ENCODE assay signal across 12 mouse cellular contexts in the genomic region with DNA sequence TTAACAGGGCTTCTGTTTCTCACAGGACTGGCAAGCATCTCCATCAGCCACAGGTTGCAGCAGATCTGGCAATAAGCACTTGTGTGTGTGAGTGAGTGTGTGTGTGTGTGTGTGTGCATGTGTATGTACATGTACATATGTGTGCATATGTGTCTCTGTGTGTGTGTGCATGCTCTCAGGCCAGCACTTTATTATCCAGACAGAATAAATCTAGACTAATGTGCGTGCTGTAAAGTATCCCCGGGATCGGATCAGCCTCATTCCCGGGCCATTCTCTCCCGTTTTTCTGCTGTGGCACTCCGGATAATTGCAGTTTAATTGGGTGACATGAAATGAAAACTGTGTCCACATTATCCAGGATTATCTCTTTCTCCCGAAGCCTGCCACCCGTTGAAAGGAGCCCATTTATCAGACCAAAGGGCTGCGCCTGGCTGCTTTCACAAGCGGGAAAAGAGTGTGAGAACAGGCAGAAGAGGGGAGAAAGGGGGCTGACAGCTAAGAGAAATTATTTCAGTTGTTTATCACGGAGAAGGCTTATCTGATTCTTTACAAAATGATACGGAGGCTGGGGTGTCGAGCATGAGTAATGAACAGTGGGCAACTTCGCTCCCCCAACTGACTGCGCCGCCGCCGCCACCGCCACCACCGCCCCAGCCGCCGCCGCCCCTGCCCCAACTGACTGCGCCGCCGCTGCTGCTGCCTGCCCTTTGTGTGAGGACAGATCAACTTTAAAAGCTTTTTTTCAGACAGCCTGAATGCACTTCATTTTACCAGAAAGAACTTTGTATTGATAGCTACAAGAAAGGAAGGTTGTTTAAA. TPM values are rescaled to one million over a fixed set of nuclear protein-coding genes. Genes with fewer than 3 reads are reported as not detected.
DNase-seq lines count a peak whose midpoint lies in the region; ATAC-seq and TF ChIP-seq lines count a peak whose summit lies in the region.
"Had no signal": no experiment of that assay in that cellular context is flagged by ENCODE, and none has a peak within 500 bp of the region (broad histone marks: within the 10 kb centered on the region; RNA-seq: fewer than 3 reads in every experiment).

No protein-coding gene starts in this region.

- TF ChIP-seq CTCF in layer of hippocampus, adult 2 months (conservative IDR thresholded peaks at IDR 0.05), result no peak

- H3K4me1 ChIP-seq in forebrain, embryonic 15.5 days, result peaks cover 26% of the 10 kb centered on the region
- 0 out of 2 replicates have a peak, but pooled peaks cover 6% of the 10 kb centered on the region for H3K4me1 ChIP-seq in limb, embryonic 15.5 days
- H3K4me1 ChIP-seq in stomach, embryonic 14.5 days (ENCODE audit: control insufficient read depth, insufficient read depth, low read length), result peaks cover 5% of the 10 kb centered on the region; the same call in 1 of the 2 replicates

- peak overlapping the region; percentile 59 for H3K4me2 ChIP-seq in forebrain, embryonic 15.5 days (replicated peaks)
- H3K4me2 ChIP-seq in limb, embryonic 15.5 days, result peak overlapping the region; percentile 36
- H3K4me2 ChIP-seq in stomach, embryonic 14.5 days (replicated peaks; ENCODE audit: low read depth, low read length), result peak overlapping the region; percentile 44

- WGBS in forebrain, embryonic 15.5 days, result 1% methylated on average over 26 of the region's 26 CpGs
- 16% methylated on average over 26 of the region's 26 CpGs for WGBS in limb, embryonic 15.5 days
- 7% methylated on average over 25 of the region's 26 CpGs for WGBS in stomach, embryonic 14.5 days

- no peak for DNase-seq in layer of hippocampus, adult 2 months (ENCODE audit: low spot score in 2 of 2)
- no peak for DNase-seq in layer of hippocampus, adult 8-10 months (ENCODE audit: low spot score in 2 of 2)
- no peak for DNase-seq in layer of hippocampus, adult 18-20 months (ENCODE audit: low spot score in 2 of 2)
- no peak for DNase-seq in urinary bladder, postnatal 36 days (ENCODE audit: low spot score in 2 of 2)
- DNase-seq in MN1 (ENCODE audit: low spot score), result no peak
- DNase-seq: adrenal gland, postnatal 25 days had no signal

- no peak overlapping the region for H3K27ac ChIP-seq in layer of hippocampus, adult 2 months
- no peak overlapping the region for H3K27ac ChIP-seq in forebrain, embryonic 15.5 days (replicated peaks)
- no peak overlapping the region for H3K27ac ChIP-seq in limb, embryonic 15.5 days
- no peak overlapping the region for H3K27ac ChIP-seq in stomach, embryonic 14.5 days (ENCODE audit: low read length)

- no peaks in the 10 kb centered on the region for H3K27me3 ChIP-seq in forebrain, embryonic 15.5 days
- peaks cover 61% of the 10 kb centered on the region for H3K27me3 ChIP-seq in limb, embryonic 15.5 days
- peaks cover 13% of the 10 kb centered on the region; the same call in 1 of the 2 replicates for H3K27me3 ChIP-seq in stomach, embryonic 14.5 days (ENCODE audit: control insufficient read depth, insufficient read depth, low read length)

- ATAC-seq in forebrain, embryonic 15.5 days (replicated peaks), result peak; percentile 54
- ATAC-seq in limb, embryonic 15.5 days (ENCODE audit: insufficient number of reproducible peaks, low FRiP score, low TSS enrichment, low read depth), result no peak
- no peak for ATAC-seq in stomach, embryonic 14.5 days (ENCODE audit: insufficient number of reproducible peaks, insufficient read depth, low FRiP score, low read depth)

- H3K4me3 ChIP-seq in layer of hippocampus, adult 2 months, result peak overlapping the region; percentile 23
- peak overlapping the region; percentile 39 for H3K4me3 ChIP-seq in forebrain, embryonic 15.5 days
- H3K4me3 ChIP-seq in limb, embryonic 15.5 days, result peak overlapping the region; percentile 23
- peak overlapping the region; percentile 24 for H3K4me3 ChIP-seq in stomach, embryonic 14.5 days (ENCODE audit: low read depth, low read length)
- H3K4me3 ChIP-seq: erythroblast, embryonic 14.5 days; myocyte had no signal

- peak overlapping the region; percentile 38 for H3K9ac ChIP-seq in forebrain, embryonic 15.5 days (replicated peaks)
- no peak overlapping the region for H3K9ac ChIP-seq in limb, embryonic 15.5 days
- no peak overlapping the region for H3K9ac ChIP-seq in stomach, embryonic 14.5 days (replicated peaks; ENCODE audit: low read depth, low read length)

- H3K36me3 ChIP-seq in forebrain, embryonic 15.5 days, result no peaks in the 10 kb centered on the region
- H3K36me3 ChIP-seq in limb, embryonic 15.5 days, result no peaks in the 10 kb centered on the region
- H3K36me3 ChIP-seq in stomach, embryonic 14.5 days (ENCODE audit: control insufficient read depth, insufficient read depth, low read length), result no peaks in the 10 kb centered on the region

- H3K9me3 ChIP-seq in forebrain, embryonic 15.5 days, result no peaks in the 10 kb centered on the region
- H3K9me3 ChIP-seq in limb, embryonic 15.5 days, result no peaks in the 10 kb centered on the region
- no peaks in the 10 kb centered on the region for H3K9me3 ChIP-seq in stomach, embryonic 14.5 days (ENCODE audit: control insufficient read depth, low read depth, low read length)

RNA-seq across cellular contexts. Expression of a gene that starts 55.5 kb away (rescaled TPM):
- not detected for total RNA-seq in layer of hippocampus, adult 2 months (2021)
- not detected for total RNA-seq in layer of hippocampus, adult 8-10 months (2022)
- not detected in 2 replicates for polyA plus RNA-seq in forebrain, embryonic 15.5 days (2015; fragmentation: Nextera tagmentation; extraction: Ambion mirVana)
- polyA plus RNA-seq in limb, embryonic 15.5 days (2015; fragmentation: Nextera tagmentation; extraction: Ambion mirVana), result not detected in 2 replicates
- polyA plus RNA-seq in stomach, embryonic 14.5 days (2014; fragmentation: Nextera tagmentation; extraction: Ambion mirVana), result not detected in 2 replicates
- not detected for total RNA-seq in layer of hippocampus, adult 18-20 months (2021)
- total RNA-seq: adrenal gland, postnatal 25 days had no signal
- polyA plus RNA-seq: erythroblast, embryonic 14.5 days; myocyte; testis, adult 2 months had no signal
